Mouse (Mus musculus) midbrain, postnatal 0 days (tissue): ENCODE measurements at regions not wholly inside any gene's neighbourhood (a gene's known extent, or its start where the extent isn't known, plus 50 kb on each side); places are given as distances from the start of the nearest gene placed in this dataset.

Source experiments
- ATAC-seq: fragments of 200-750 bp; cut with Nextera tagmentation; 2 replicates; pipeline ENCODE4 v1.8.0; 2017; ENCODE audit warnings: moderate number of reproducible peaks, mild to moderate bottlenecking, moderate TSS enrichment, moderate library complexity; ENCODE audit not compliant: low FRiP score
- DNase-seq: peaks from one replicate; pipeline ENCODE4 v3.0.0-alpha.2; 2015; ENCODE audit warnings: low spot score
- H3K27ac ChIP-seq: fragments of 300-500 bp; sonication (generic); 2 replicates; pipeline ENCODE4 v1.5.1; 2014; ENCODE audit warnings: low read depth, mild to moderate bottlenecking, low read length, mixed read lengths
- H3K27me3 ChIP-seq: fragments of 300-500 bp; sonication (generic); 2 replicates; pipeline ENCODE4 v1.6.1; 2014; ENCODE audit warnings: low read length, control low read depth, mixed read lengths; ENCODE audit not compliant: insufficient read depth
- H3K36me3 ChIP-seq: fragments of 300-500 bp; sonication (generic); 2 replicates; pipeline ENCODE4 v1.6.1; 2014; ENCODE audit warnings: low read length, control low read depth, mixed read lengths; ENCODE audit not compliant: insufficient read depth
- H3K4me1 ChIP-seq: fragments of 300-500 bp; sonication (generic); 2 replicates; pipeline ENCODE4 v1.6.1; 2014; ENCODE audit warnings: mild to moderate bottlenecking, control low read depth, antibody characterized with exemption, low read length, mixed read lengths; ENCODE audit not compliant: insufficient read depth
- H3K4me2 ChIP-seq: fragments of 300-500 bp; sonication (generic); 2 replicates; pipeline ENCODE4 v1.6.1; 2014; ENCODE audit warnings: low read depth, mild to moderate bottlenecking, low read length, mixed read lengths; ENCODE audit not compliant: poor library complexity, severe bottlenecking
- H3K4me3 ChIP-seq: fragments of 300-500 bp; sonication (generic); 2 replicates; pipeline ENCODE4 v1.5.1; 2014; ENCODE audit warnings: low read depth, mild to moderate bottlenecking, low read length, moderate library complexity
- H3K9ac ChIP-seq: fragments of 300-500 bp; sonication (generic); replicated peaks from 2 replicates; pipeline ENCODE4 v1.6.1; 2014; ENCODE audit warnings: mild to moderate bottlenecking, low read length, moderate library complexity, mixed read lengths; ENCODE audit not compliant: poor library complexity, severe bottlenecking
- H3K9me3 ChIP-seq: fragments of 300-500 bp; sonication (generic); 2 replicates; pipeline ENCODE4 v1.6.1; 2016; ENCODE audit warnings: low read length, control low read depth
- CTCF ChIP-seq: IDR thresholded peaks from 2 replicates; pipeline ENCODE4 v1.5.1; 2016; ENCODE audit warnings: antibody characterized with exemption, mild to moderate bottlenecking
- WGBS: fragments of 180-500 bp; shearing (Covaris S2); extraction: QIAGEN DNeasy Blood & Tissue Kit; methylation state at CpG from one replicate; pipeline ENCODE4 v1.1.7; 2014; 5-methylcytosine and 5-hydroxymethylcytosine counted together

DNA sequence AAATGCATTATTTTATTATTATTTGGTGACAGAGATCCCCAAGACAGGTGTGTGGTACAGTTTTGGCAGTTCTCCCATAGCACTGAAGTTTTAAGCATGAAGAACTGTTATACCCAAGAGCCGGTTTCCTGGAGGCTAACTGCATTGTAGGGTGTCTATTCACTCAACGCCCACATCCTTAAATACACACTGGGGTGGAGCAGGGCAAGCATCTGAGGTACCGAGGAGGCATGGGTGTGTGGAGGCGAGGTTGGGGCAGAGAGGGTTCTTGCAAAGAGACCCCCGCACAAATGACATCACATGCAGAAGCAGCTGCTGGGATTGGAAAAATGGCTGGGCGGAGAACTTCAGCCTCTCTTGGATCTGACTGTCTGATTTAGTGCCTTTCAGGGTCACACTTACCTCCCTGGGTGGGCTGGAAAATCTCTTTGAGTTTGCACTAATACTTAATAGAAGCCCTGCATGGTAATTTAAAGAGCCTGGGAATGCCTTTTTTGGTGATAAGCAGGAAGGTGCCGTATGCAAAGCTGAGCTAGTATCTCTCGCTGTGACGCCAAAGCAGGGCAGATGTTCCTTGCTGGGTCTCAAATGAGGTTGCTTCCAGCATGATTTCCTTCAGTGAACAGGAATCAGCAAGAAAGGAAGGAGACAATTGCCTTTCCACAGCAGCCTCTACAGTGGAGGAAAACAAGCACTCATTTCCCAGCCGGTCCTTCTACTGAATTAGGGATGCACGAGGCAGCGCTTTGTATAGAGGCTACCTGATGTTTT, 53.9 kb upstream of the Mdm1 start:
- Histone ChIP-seq H3K9me3 (no peaks in the 10 kb centered on the region), H3K36me3 (no peaks in the 10 kb centered on the region), H3K27me3 (no peaks in the 10 kb centered on the region), H3K27ac (peak overlapping the region; percentile 51; the same call in 1 of the 2 replicates), H3K4me3 (peak overlapping the region; percentile 16), H3K4me2 (peak overlapping the region; percentile 39), H3K4me1 (peaks cover 5% of the 10 kb centered on the region; the same call in 1 of the 2 replicates), H3K9ac (peak overlapping the region; percentile 25)
- no peak for TF ChIP-seq CTCF
- ATAC-seq (no peak), DNase-seq (peak; percentile 50)
- 9% methylated on average over 12 of the region's 12 CpGs for WGBS

- no peaks in the 10 kb centered on the region for H3K36me3 ChIP-seq
- no peaks in the 10 kb centered on the region for H3K27me3 ChIP-seq
- 9% methylated on average over 2 of the region's 2 CpGs for WGBS
- H3K9ac ChIP-seq = no peak overlapping the region
- H3K4me3 ChIP-seq = no peak overlapping the region
- ATAC-seq (no peak), DNase-seq (no peak)
- no peaks in the 10 kb centered on the region for H3K9me3 ChIP-seq
- no peak for TF ChIP-seq CTCF
- no peak overlapping the region for H3K4me2 ChIP-seq
- no peak overlapping the region for H3K27ac ChIP-seq
- H3K4me1 ChIP-seq = peaks cover 5% of the 10 kb centered on the region; the same call in 1 of the 2 replicates
Observed at GRCm38 (mm10) chr10:118088499-118088898, 53.1 kb upstream of the Mdm1 start.

- H3K9me3 ChIP-seq = no peaks in the 10 kb centered on the region
- H3K4me3 ChIP-seq = no peak overlapping the region
- TF ChIP-seq CTCF = no peak
- no peaks in the 10 kb centered on the region for H3K27me3 ChIP-seq
- ATAC-seq (no peak), DNase-seq (no peak)
- no peak overlapping the region for H3K27ac ChIP-seq
- H3K36me3 ChIP-seq = no peaks in the 10 kb centered on the region
- 80% methylated on average over 6 of the region's 6 CpGs for WGBS
- H3K4me2 ChIP-seq = no peak overlapping the region
- no peak overlapping the region for H3K9ac ChIP-seq
- peaks cover 5% of the 10 kb centered on the region; the same call in 1 of the 2 replicates for H3K4me1 ChIP-seq
Observed at GRCm38 (mm10) chr10:118089879-118090278, 51.7 kb upstream of the Mdm1 start.

DNA sequence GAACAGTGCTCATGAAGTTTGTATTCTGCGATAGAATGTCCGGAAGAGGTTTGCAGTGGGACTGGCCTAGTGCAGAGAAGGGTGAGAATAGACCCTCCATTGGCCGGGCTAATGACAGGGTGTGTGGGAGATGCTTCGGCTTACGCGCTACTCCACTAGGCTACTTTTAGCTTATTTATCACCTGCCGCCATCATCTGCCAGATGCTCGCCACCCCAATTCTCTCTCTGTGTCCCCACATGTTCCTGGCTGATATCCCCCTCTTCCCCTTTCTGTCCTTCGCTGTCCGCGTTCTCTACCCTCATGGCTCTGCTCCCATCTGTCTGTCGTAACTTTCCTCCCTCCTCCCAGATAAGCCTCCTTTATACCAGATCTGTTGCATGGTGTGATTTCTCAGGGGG, 50.1 kb upstream of the Mdm1 start:
- Histone ChIP-seq H3K4me3 (no peak overlapping the region), H3K27ac (no peak overlapping the region), H3K9me3 (no peaks in the 10 kb centered on the region), H3K4me1 (peaks cover 5% of the 10 kb centered on the region; the same call in 1 of the 2 replicates), H3K9ac (no peak overlapping the region), H3K4me2 (no peak overlapping the region), H3K27me3 (no peaks in the 10 kb centered on the region), H3K36me3 (no peaks in the 10 kb centered on the region)
- WGBS = 93% methylated on average over 12 of the region's 12 CpGs
- no peak for TF ChIP-seq CTCF
- DNase-seq (no peak), ATAC-seq (no peak)
